8 mouse cellular contexts compared by ENCODE assay signal in genomic region chr7:116336226-116336625, GRCm38 (mm10). TPM values are rescaled to one million over a fixed set of nuclear protein-coding genes. Genes with fewer than 3 reads are reported as not detected.
DNase-seq lines count a peak whose midpoint lies in the region; ATAC-seq lines count a peak whose summit lies in the region.

No protein-coding gene starts in this region.

- no peak overlapping the region for H3K9ac ChIP-seq in neural tube, embryonic 15.5 days (replicated peaks)
- no peak overlapping the region for H3K9ac ChIP-seq in embryonic facial prominence, embryonic 15.5 days
- H3K9ac ChIP-seq in liver, embryonic 12.5 days: 0 out of 2 replicates have a peak overlapping the region, but pooled peaks have one; percentile 42

- no peaks in the 10 kb centered on the region for H3K9me3 ChIP-seq in neural tube, embryonic 15.5 days (replicated peaks)
- no peaks in the 10 kb centered on the region for H3K9me3 ChIP-seq in embryonic facial prominence, embryonic 15.5 days (replicated peaks)
- no peaks in the 10 kb centered on the region for H3K9me3 ChIP-seq in liver, embryonic 12.5 days (replicated peaks)

- ATAC-seq in neural tube, embryonic 15.5 days (ENCODE audit: low FRiP score): no peak
- no peak for ATAC-seq in embryonic facial prominence, embryonic 15.5 days (ENCODE audit: insufficient number of reproducible peaks, low FRiP score, low TSS enrichment, low read depth)
- peak; percentile 41 for ATAC-seq in inflammation-experienced regulatory T-cells, adult 6 months
- no peak for ATAC-seq in liver, embryonic 12.5 days

- no peak overlapping the region for H3K4me3 ChIP-seq in neural tube, embryonic 15.5 days (replicated peaks)
- H3K4me3 ChIP-seq in embryonic facial prominence, embryonic 15.5 days (replicated peaks): no peak overlapping the region
- no peak overlapping the region for H3K4me3 ChIP-seq in liver, embryonic 12.5 days

- 74% methylated on average over 1 of the region's 1 CpGs for WGBS in neural tube, embryonic 15.5 days
- WGBS in embryonic facial prominence, embryonic 15.5 days: 26% methylated on average over 1 of the region's 1 CpGs
- WGBS in liver, embryonic 12.5 days (ENCODE audit: insufficient replicate concordance): 71% methylated on average over 1 of the region's 1 CpGs

- H3K36me3 ChIP-seq in neural tube, embryonic 15.5 days: peaks cover 28% of the 10 kb centered on the region
- peaks cover 20% of the 10 kb centered on the region for H3K36me3 ChIP-seq in embryonic facial prominence, embryonic 15.5 days
- H3K36me3 ChIP-seq in liver, embryonic 12.5 days: peaks cover 41% of the 10 kb centered on the region

- H3K4me2 ChIP-seq in neural tube, embryonic 15.5 days: no peak overlapping the region
- no peak overlapping the region for H3K4me2 ChIP-seq in embryonic facial prominence, embryonic 15.5 days (replicated peaks)
- H3K4me2 ChIP-seq in liver, embryonic 12.5 days: peak overlapping the region; percentile 44

- peak; percentile 48 for DNase-seq in neural tube, embryonic 10.5 days (ENCODE audit: extremely low spot score, low spot score)
- peak; percentile 79 for DNase-seq in adrenal gland, postnatal 10 days
- DNase-seq in ovary, postnatal 14 days (ENCODE audit: low spot score): peak; percentile 59
- DNase-seq in thymus, postnatal 14 days: peak; percentile 77

- no peaks in the 10 kb centered on the region for H3K27me3 ChIP-seq in neural tube, embryonic 15.5 days (replicated peaks)
- no peaks in the 10 kb centered on the region for H3K27me3 ChIP-seq in embryonic facial prominence, embryonic 15.5 days
- no peaks in the 10 kb centered on the region for H3K27me3 ChIP-seq in liver, embryonic 12.5 days (replicated peaks)

- H3K4me1 ChIP-seq in neural tube, embryonic 15.5 days: peaks cover 23% of the 10 kb centered on the region
- H3K4me1 ChIP-seq in embryonic facial prominence, embryonic 15.5 days: peaks cover 11% of the 10 kb centered on the region
- H3K4me1 ChIP-seq in liver, embryonic 12.5 days: peaks cover 38% of the 10 kb centered on the region

- H3K27ac ChIP-seq in neural tube, embryonic 15.5 days (replicated peaks): no peak overlapping the region
- H3K27ac ChIP-seq in embryonic facial prominence, embryonic 15.5 days (replicated peaks): 0 out of 2 replicates have a peak overlapping the region, but pooled peaks have one; percentile 6
- 0 out of 2 replicates have a peak overlapping the region, but pooled peaks have one; percentile 30 for H3K27ac ChIP-seq in liver, embryonic 12.5 days

RNA-seq across cellular contexts. Expression of gene Rps13, which starts 2.2 kb away (rescaled TPM):
- 511 and 555 TPM in 2 replicates for polyA plus RNA-seq in neural tube, embryonic 15.5 days (2015; fragmentation: Nextera tagmentation; extraction: Ambion mirVana)
- total RNA-seq in adrenal gland, postnatal 10 days (2021): 100 to 1,000 TPM; 508 to 514 TPM
- 696 and 834 TPM in 2 replicates for polyA plus RNA-seq in embryonic facial prominence, embryonic 15.5 days (2015; fragmentation: Nextera tagmentation; extraction: Ambion mirVana)
- polyA plus RNA-seq in inflammation-experienced regulatory T-cells, adult 6 months (2017; shearing (Covaris generic)): 100 to 1,000 TPM; 321 to 978 (median 399) TPM
- 786 and 821 TPM in 2 replicates for polyA plus RNA-seq in liver, embryonic 12.5 days (2016; fragmentation: Nextera tagmentation; extraction: Ambion mirVana)

RNA-seq across cellular contexts. Expression of gene Plekha7, which starts 28.1 kb away (rescaled TPM):
- 5.4 and 12.8 TPM in 2 replicates for polyA plus RNA-seq in neural tube, embryonic 15.5 days (2015; fragmentation: Nextera tagmentation; extraction: Ambion mirVana)
- total RNA-seq in adrenal gland, postnatal 10 days (2021): 10 to 100 TPM in 1 of 2 experiments, 1 to 10 TPM in 1; 7.9 to 10.9 TPM
- 15.4 and 16.1 TPM in 2 replicates for polyA plus RNA-seq in embryonic facial prominence, embryonic 15.5 days (2015; fragmentation: Nextera tagmentation; extraction: Ambion mirVana)
- polyA plus RNA-seq in inflammation-experienced regulatory T-cells, adult 6 months (2017; shearing (Covaris generic)): 10 to 100 TPM in 1 of 3 experiments, 1 to 10 TPM in 2; 4.6 to 13.4 (median 6.8) TPM
- 3.6 TPM in 2 replicates for polyA plus RNA-seq in liver, embryonic 12.5 days (2016; fragmentation: Nextera tagmentation; extraction: Ambion mirVana)
